Mouse (Mus musculus): ENCODE measurements around the gene D130043K22Rik.
"Not testable (repeated sequence)": the region's sequence is repeated elsewhere in the genome, so short reads cannot be mapped to it uniquely, and the experiment has no call there.

Gene D130043K22Rik

GRCm38 (mm10) chr13:24831353-24832130 lies 13.4 kb upstream of the D130043K22Rik start, which contains the start of the genes Acot13 and Tdp2:
Gene Acot13 (minus strand): TSS chr13:24831540.
Gene Tdp2 (plus strand): TSS chr13:24831679.
- DNase-seq (ENCODE audit: low spot score in 2 of 2) = peak; percentile 84 to 88

GRCm38 (mm10) chr13:24832131-24832810 lies 12.7 kb upstream of the D130043K22Rik start:
- no peak for DNase-seq (ENCODE audit: low spot score in 2 of 2)

GRCm38 (mm10) chr13:24832811-24833155 lies 12.2 kb upstream of the D130043K22Rik start:
- DNase-seq (ENCODE audit: low spot score in 2 of 2) = no peak

- not testable (repeated sequence) for DNase-seq (ENCODE audit: low spot score in 2 of 2)
These were observed 7.2 kb upstream of the D130043K22Rik start for GRCm38 (mm10) chr13:24837765-24838164.

GRCm38 (mm10) chr13:24839831-24840230 lies 5.1 kb upstream of the D130043K22Rik start:
- no peak for DNase-seq (ENCODE audit: low spot score in 2 of 2)

- DNase-seq (ENCODE audit: low spot score in 2 of 2) = no peak
These were observed 3.2 kb upstream of the D130043K22Rik start for GRCm38 (mm10) chr13:24841702-24842101.

GRCm38 (mm10) chr13:24849318-24849717 lies 4.4 kb downstream of the D130043K22Rik start:
- DNase-seq (ENCODE audit: low spot score in 2 of 2) = no peak

GRCm38 (mm10) chr13:24851989-24852388 lies 7.1 kb downstream of the D130043K22Rik start:
- DNase-seq (ENCODE audit: low spot score in 2 of 2) = no peak

- DNase-seq (ENCODE audit: low spot score in 2 of 2) = no peak
These were observed 7.6 kb downstream of the D130043K22Rik start for GRCm38 (mm10) chr13:24852570-24852969.

GRCm38 (mm10) chr13:24859115-24859514 lies 14.2 kb downstream of the D130043K22Rik start:
- DNase-seq (ENCODE audit: low spot score in 2 of 2) = no peak

GRCm38 (mm10) chr13:24861084-24861483 lies 16.1 kb downstream of the D130043K22Rik start:
- DNase-seq (ENCODE audit: low spot score in 2 of 2) = no peak

- no peak for DNase-seq (ENCODE audit: low spot score in 2 of 2)
These were observed 17.1 kb downstream of the D130043K22Rik start for GRCm38 (mm10) chr13:24862021-24862420.

- peak; percentile 22 to 33 for DNase-seq (ENCODE audit: low spot score in 2 of 2)
These were observed 17.6 kb downstream of the D130043K22Rik start for GRCm38 (mm10) chr13:24862520-24862919.

GRCm38 (mm10) chr13:24866430-24867402 lies 21.8 kb downstream of the D130043K22Rik start:
- no peak for DNase-seq (ENCODE audit: low spot score in 2 of 2)

- DNase-seq (ENCODE audit: low spot score in 2 of 2) = no peak
These were observed 22.9 kb downstream of the D130043K22Rik start for GRCm38 (mm10) chr13:24867789-24868188.

- no peak for DNase-seq (ENCODE audit: low spot score in 2 of 2)
These were observed 23.3 kb downstream of the D130043K22Rik start for GRCm38 (mm10) chr13:24868233-24868632.

- DNase-seq (ENCODE audit: low spot score in 2 of 2) = no peak
These were observed 34.6 kb downstream of the D130043K22Rik start for GRCm38 (mm10) chr13:24879359-24880040.

- DNase-seq (ENCODE audit: low spot score in 2 of 2) = no peak
These were observed 35.3 kb downstream of the D130043K22Rik start for GRCm38 (mm10) chr13:24880208-24880607.

GRCm38 (mm10) chr13:24880704-24881103 lies 35.8 kb downstream of the D130043K22Rik start:
- no peak for DNase-seq (ENCODE audit: low spot score in 2 of 2)

- no peak for DNase-seq (ENCODE audit: low spot score in 2 of 2)
These were observed 37.5 kb downstream of the D130043K22Rik start for GRCm38 (mm10) chr13:24882411-24882810.

- DNase-seq (ENCODE audit: low spot score in 2 of 2) = no peak
These were observed 44.6 kb downstream of the D130043K22Rik start for GRCm38 (mm10) chr13:24889554-24889953.
